In the genomic region with DNA sequence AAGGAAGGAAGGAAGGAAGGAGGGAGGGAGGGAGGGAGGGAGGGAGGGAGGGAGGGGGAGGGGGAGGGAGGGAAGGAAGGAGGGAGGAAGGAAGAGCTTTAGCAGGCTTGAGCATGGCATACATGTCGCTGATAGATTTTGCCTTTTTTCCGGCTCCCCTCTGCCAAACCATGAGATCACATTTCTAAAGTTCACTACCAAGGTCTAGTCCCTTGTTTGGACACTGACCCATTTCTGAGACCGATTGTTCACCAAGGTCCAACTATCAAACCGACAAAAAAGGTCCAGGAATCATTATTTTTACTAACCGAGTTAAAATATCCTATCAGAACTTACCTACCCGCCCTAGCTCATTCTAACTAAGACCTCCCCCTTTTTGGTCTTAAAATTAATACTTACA, we compare ENCODE assay signal across 26 mouse cellular contexts.
DNase-seq lines count a peak whose midpoint lies in the region; ATAC-seq and TF ChIP-seq lines count a peak whose summit lies in the region.
"Had no signal": no experiment of that assay in that cellular context is flagged by ENCODE, and none has a peak within 500 bp of the region (broad histone marks: within the 10 kb centered on the region; RNA-seq: fewer than 3 reads in every experiment).

No protein-coding gene starts in this region.

- no peaks in the 10 kb centered on the region for H3K36me3 ChIP-seq in liver, adult 2 months (ENCODE audit: control insufficient read depth, insufficient read depth, low read length)
- H3K36me3 ChIP-seq in liver, embryonic 11.5 days (ENCODE audit: control insufficient read depth, insufficient read depth, low read length): no peaks in the 10 kb centered on the region
- H3K36me3 ChIP-seq: embryonic facial prominence, embryonic 13.5 days; embryonic facial prominence, embryonic 15.5 days; forebrain, embryonic 10.5 days; forebrain, embryonic 12.5 days; G1E had no signal

- peak; percentile 17 to 77 for DNase-seq in adrenal gland, adult (ENCODE audit: inconsistent age in 2 of 2, low spot score in 1 of 2)
- no peak for DNase-seq in adrenal gland, postnatal 4 days (ENCODE audit: low spot score in 2 of 2)
- DNase-seq in adrenal gland, postnatal 10 days: peak; percentile 13
- DNase-seq in adrenal gland, postnatal 25 days: no peak
- peak; percentile 7 for DNase-seq in liver, adult 2 months (ENCODE audit: extremely low read depth, low read depth, low spot score)
- no peak for DNase-seq in liver, embryonic 11.5 days (ENCODE audit: low spot score)
- DNase-seq: B cell, adult 2 months; cerebellum, adult 11 months; cerebellum, adult 18-20 months; cerebellum, adult 8-10 months; cerebellum, adult 9-11 months; cerebellum, postnatal 14 days; cerebellum, postnatal 36 days; embryo, embryonic 11 days had no signal

- no peak for TF ChIP-seq CTCF in liver, adult 2 months (IDR thresholded peaks at IDR 0.05; ENCODE audit: low read depth, low read length)

- H3K9me3 ChIP-seq in liver, embryonic 11.5 days (ENCODE audit: control insufficient read depth, low read length): no peaks in the 10 kb centered on the region
- H3K9me3 ChIP-seq: embryonic facial prominence, embryonic 13.5 days; embryonic facial prominence, embryonic 15.5 days; forebrain, embryonic 10.5 days; forebrain, embryonic 12.5 days had no signal

- no peaks in the 10 kb centered on the region for H3K27me3 ChIP-seq in liver, adult 2 months (ENCODE audit: control insufficient read depth, insufficient read depth, low read length)
- H3K27me3 ChIP-seq in liver, embryonic 11.5 days (replicated peaks; ENCODE audit: control insufficient read depth, insufficient read depth, low read length): no peaks in the 10 kb centered on the region
- H3K27me3 ChIP-seq: CH12.LX; embryonic facial prominence, embryonic 13.5 days; embryonic facial prominence, embryonic 15.5 days; Patski had no signal

- no peak for TF ChIP-seq POLR2A in liver, adult 2 months (IDR thresholded peaks at IDR 0.05; ENCODE audit: extremely low read depth, insufficient read depth, low read length)

- H3K79me2 ChIP-seq in liver, adult 2 months (ENCODE audit: control insufficient read depth, insufficient read depth, low read length): no peaks in the 10 kb centered on the region

- no peak overlapping the region for H3K9ac ChIP-seq in liver, adult 2 months (ENCODE audit: low read depth, low read length)
- H3K9ac ChIP-seq in liver, embryonic 11.5 days (ENCODE audit: low read depth, low read length): no peak overlapping the region
- H3K9ac ChIP-seq: embryonic facial prominence, embryonic 13.5 days; embryonic facial prominence, embryonic 15.5 days; forebrain, embryonic 12.5 days had no signal

- H3K4me2 ChIP-seq in liver, embryonic 11.5 days: no peak overlapping the region
- H3K4me2 ChIP-seq: embryonic facial prominence, embryonic 13.5 days; embryonic facial prominence, embryonic 15.5 days; forebrain, embryonic 12.5 days had no signal

- H3K4me3 ChIP-seq in liver, adult 2 months (ENCODE audit: insufficient read depth, low read depth, low read length): no peak overlapping the region
- no peak overlapping the region for H3K4me3 ChIP-seq in liver, embryonic 11.5 days (ENCODE audit: low read depth, low read length)
- H3K4me3 ChIP-seq: embryonic facial prominence, embryonic 13.5 days; embryonic facial prominence, embryonic 15.5 days; erythroblast, embryonic 14.5 days; forebrain, embryonic 10.5 days; forebrain, embryonic 12.5 days had no signal

- WGBS in liver, adult 2 months: 75% methylated on average over 6 of the region's 6 CpGs
- 72% methylated on average over 6 of the region's 6 CpGs for WGBS in liver, embryonic 11.5 days

- ATAC-seq in liver, embryonic 11.5 days (replicated peaks; ENCODE audit: low FRiP score): no peak
- ATAC-seq: activated CD4-positive, CD25-positive, alpha-beta regulatory T cell, adult 4 months; CD4-positive, CD25-positive, alpha-beta regulatory T cell, adult 4 months; forebrain, embryonic 14.5 days; forebrain, embryonic 16.5 days; Patski had no signal

- no peaks in the 10 kb centered on the region for H3K4me1 ChIP-seq in liver, adult 2 months (ENCODE audit: control insufficient read depth, insufficient read depth, low read length)
- H3K4me1 ChIP-seq in liver, embryonic 11.5 days (replicated peaks; ENCODE audit: control insufficient read depth, insufficient read depth, low read length): no peaks in the 10 kb centered on the region
- H3K4me1 ChIP-seq: forebrain, embryonic 12.5 days had no signal

- H3K27ac ChIP-seq in liver, adult 2 months (replicated peaks; ENCODE audit: insufficient read depth, low read depth, low read length): no peak overlapping the region
- no peak overlapping the region for H3K27ac ChIP-seq in liver, embryonic 11.5 days (ENCODE audit: low read depth, low read length)
- H3K27ac ChIP-seq: embryonic facial prominence, embryonic 13.5 days; embryonic facial prominence, embryonic 15.5 days; forebrain, embryonic 10.5 days; forebrain, embryonic 12.5 days had no signal

Comparison
In these comparisons a context has a peak if more than half of its experiments do, and no peak if none do; other contexts are left out.
1. DNase-seq: peak in adrenal gland, adult (2 of 2), adrenal gland, postnatal 10 days (single experiment) and liver, adult 2 months (single experiment); none in adrenal gland, postnatal 4 days (0 of 2), adrenal gland, postnatal 25 days (single experiment) and liver, embryonic 11.5 days (single experiment).